Mouse (Mus musculus): ENCODE measurements around the gene Grrp1.

The Grrp1 gene

GRCm38 (mm10) chr4:134243516-134244250 is 10.2 kb downstream of the Grrp1 start, which contains the start of gene E130218I03Rik:
Gene E130218I03Rik, plus strand, starts transcription at chr4:134243662.
- no peak for DNase-seq (ENCODE audit: low spot score)

GRCm38 (mm10) chr4:134238686-134239085 is 15.2 kb downstream of the Grrp1 start:
- no peak for DNase-seq (ENCODE audit: low spot score)

GRCm38 (mm10) chr4:134238279-134238651 is 15.6 kb downstream of the Grrp1 start, which contains the start of gene Cnksr1:
Gene Cnksr1, minus strand, starts transcription at chr4:134238399.
- peak; percentile 35 for DNase-seq (ENCODE audit: low spot score)

- no peak for DNase-seq (ENCODE audit: low spot score)
These were observed 16.2 kb downstream of the Grrp1 start for GRCm38 (mm10) chr4:134237582-134238278.

- no peak for DNase-seq (ENCODE audit: low spot score)
These were observed 19.0 kb downstream of the Grrp1 start for GRCm38 (mm10) chr4:134234876-134235275.

- no peak for DNase-seq (ENCODE audit: low spot score)
These were observed 23.5 kb downstream of the Grrp1 start for GRCm38 (mm10) chr4:134230431-134230830.

- DNase-seq (ENCODE audit: low spot score), result no peak
These were observed 26.7 kb downstream of the Grrp1 start, which contains the start of gene Catsper4 for GRCm38 (mm10) chr4:134227194-134227593. Gene Catsper4, minus strand, starts transcription at chr4:134227383.

- DNase-seq (ENCODE audit: low spot score), result no peak
These were observed 30.9 kb downstream of the Grrp1 start for GRCm38 (mm10) chr4:134222793-134223600.

- DNase-seq (ENCODE audit: low spot score), result peak; percentile 14
These were observed 47.3 kb downstream of the Grrp1 start for GRCm38 (mm10) chr4:134206488-134207053.

GRCm38 (mm10) chr4:134203340-134203896 is 50.5 kb downstream of the Grrp1 start:
- no peak for DNase-seq (ENCODE audit: low spot score)

GRCm38 (mm10) chr4:134202904-134203303 is 51.0 kb downstream of the Grrp1 start, which contains the start of gene Gm7534:
Gene Gm7534, minus strand, starts transcription at chr4:134203004.
- DNase-seq (ENCODE audit: low spot score), result no peak
